Mouse (Mus musculus) midbrain, embryonic 16.5 days (tissue): ENCODE results near the gene Gm9903. TPM values are rescaled to one million over a fixed set of nuclear protein-coding genes. Genes with fewer than 3 reads are reported as not detected.
A peak's percentile ranks its signal among the peaks of the same experiment; 100 is the strongest.

Source experiments
- ATAC-seq: fragments of 200-750 bp; cut with Nextera tagmentation; 2 replicates; pipeline ENCODE4 v1.8.0; 2017; ENCODE audit warnings: moderate TSS enrichment
- H3K27ac ChIP-seq: fragments of 300-500 bp; sonication (generic); 2 replicates; pipeline ENCODE4 v1.5.1; 2014; ENCODE audit warnings: mild to moderate bottlenecking, low read length, mixed read lengths
- H3K27me3 ChIP-seq: fragments of 300-500 bp; sonication (generic); 2 replicates; pipeline ENCODE4 v1.6.1; 2014; ENCODE audit warnings: low read depth, low read length, mixed read lengths; ENCODE audit not compliant: control insufficient read depth, insufficient read depth
- H3K36me3 ChIP-seq: fragments of 300-500 bp; sonication (generic); 2 replicates; pipeline ENCODE4 v1.6.1; 2014; ENCODE audit warnings: mild to moderate bottlenecking, low read length, moderate library complexity, mixed read lengths; ENCODE audit not compliant: control insufficient read depth, insufficient read depth
- H3K4me1 ChIP-seq: fragments of 300-500 bp; sonication (generic); 2 replicates; pipeline ENCODE4 v1.6.1; 2014; ENCODE audit warnings: mild to moderate bottlenecking, low read length, mixed read lengths; ENCODE audit not compliant: control insufficient read depth, insufficient read depth
- H3K4me2 ChIP-seq: fragments of 300-500 bp; sonication (generic); 2 replicates; pipeline ENCODE4 v1.6.1; 2014; ENCODE audit warnings: mild to moderate bottlenecking, low read length, mixed read lengths
- H3K4me3 ChIP-seq: fragments of 300-500 bp; sonication (generic); 2 replicates; pipeline ENCODE4 v1.5.1; 2014; ENCODE audit warnings: low read depth, mild to moderate bottlenecking, low read length, moderate library complexity, mixed read lengths
- H3K9ac ChIP-seq: fragments of 300-500 bp; sonication (generic); 2 replicates; pipeline ENCODE4 v1.6.1; 2014; ENCODE audit warnings: low read depth, low read length, mixed read lengths
- H3K9me3 ChIP-seq: fragments of 300-500 bp; sonication (generic); replicated peaks from 2 replicates; pipeline ENCODE4 v1.6.1; 2014; ENCODE audit warnings: mild to moderate bottlenecking, low read length, mixed read lengths; ENCODE audit not compliant: control insufficient read depth, poor library complexity, severe bottlenecking
- WGBS: fragments of 180-500 bp; shearing (Covaris S2); extraction: QIAGEN DNeasy Blood & Tissue Kit; methylation state at CpG from one replicate; pipeline ENCODE4 v1.1.7; 2014; 5-methylcytosine and 5-hydroxymethylcytosine counted together
- polyA plus RNA-seq: library from polyadenylated mRNA; unstranded; fragments of >200 nt; fragmentation: Nextera tagmentation; extraction: Ambion mirVana; gene quantifications from 2 replicates; pipeline ENCODE4 v1.2.1, GENCODE M21; 2015

The Gm9903 gene
- polyA plus RNA-seq, 1 experiment from 2014 or later: 0.70 TPM

- H3K9ac ChIP-seq: peak overlapping the region; percentile 79
- H3K4me2 ChIP-seq: peak overlapping the region; percentile 70
- ATAC-seq: no peak; the same call in 1 of the 2 replicates
- H3K4me1 ChIP-seq: peaks cover 33% of the 10 kb centered on the region
- peaks cover 6% of the 10 kb centered on the region; the same call in 1 of the 2 replicates for H3K36me3 ChIP-seq
- no peaks in the 10 kb centered on the region for H3K27me3 ChIP-seq
- peak overlapping the region; percentile 80 for H3K4me3 ChIP-seq
- peak overlapping the region; percentile 98 for H3K27ac ChIP-seq
- WGBS: 3% methylated on average over 9 of the region's 9 CpGs
- no peaks in the 10 kb centered on the region for H3K9me3 ChIP-seq
Measured at GRCm38 (mm10) chr5:33652783-33653173, 23.1 kb downstream of the Gm9903 start.

- Histone ChIP-seq H3K27me3 (no peaks in the 10 kb centered on the region), H3K27ac (no peak overlapping the region), H3K4me3 (no peak overlapping the region), H3K4me1 (peaks cover 42% of the 10 kb centered on the region), H3K9ac (no peak overlapping the region), H3K4me2 (no peak overlapping the region), H3K9me3 (no peaks in the 10 kb centered on the region), H3K36me3 (peaks cover 6% of the 10 kb centered on the region; the same call in 1 of the 2 replicates)
- WGBS: 92% methylated on average over 13 of the region's 13 CpGs
- ATAC-seq: no peak
Measured at GRCm38 (mm10) chr5:33654424-33654823, 24.7 kb downstream of the Gm9903 start.

GRCm38 (mm10) chr5:33655251-33655840 is 25.6 kb downstream of the Gm9903 start:
- H3K36me3 ChIP-seq: peaks cover 6% of the 10 kb centered on the region; the same call in 1 of the 2 replicates
- H3K4me2 ChIP-seq: no peak overlapping the region
- peaks cover 39% of the 10 kb centered on the region for H3K4me1 ChIP-seq
- H3K9me3 ChIP-seq: no peaks in the 10 kb centered on the region
- no peak overlapping the region for H3K9ac ChIP-seq
- WGBS: 96% methylated on average over 10 of the region's 10 CpGs
- no peak for ATAC-seq
- no peak overlapping the region for H3K27ac ChIP-seq
- no peaks in the 10 kb centered on the region for H3K27me3 ChIP-seq
- H3K4me3 ChIP-seq: no peak overlapping the region

- H3K4me1 ChIP-seq: peaks cover 29% of the 10 kb centered on the region
- peaks cover 6% of the 10 kb centered on the region; the same call in 1 of the 2 replicates for H3K36me3 ChIP-seq
- H3K9me3 ChIP-seq: no peaks in the 10 kb centered on the region
- 65% methylated on average over 1 of the region's 1 CpGs for WGBS
- peak overlapping the region; percentile 68 for H3K4me2 ChIP-seq
- peak overlapping the region; percentile 82 for H3K9ac ChIP-seq
- peak overlapping the region; percentile 63 for H3K4me3 ChIP-seq
- ATAC-seq: no peak
- H3K27ac ChIP-seq: no peak overlapping the region
- H3K27me3 ChIP-seq: no peaks in the 10 kb centered on the region
Measured at GRCm38 (mm10) chr5:33656739-33657138, 27.0 kb downstream of the Gm9903 start.

GRCm38 (mm10) chr5:33657251-33657786 is 27.6 kb downstream of the Gm9903 start:
- peaks cover 6% of the 10 kb centered on the region; the same call in 1 of the 2 replicates for H3K36me3 ChIP-seq
- H3K4me2 ChIP-seq: peak overlapping the region; percentile 68
- no peaks in the 10 kb centered on the region for H3K27me3 ChIP-seq
- ATAC-seq: peak; percentile 41
- peak overlapping the region; percentile 98 for H3K27ac ChIP-seq
- under 1% methylated on average over 32 of the region's 32 CpGs for WGBS
- peak overlapping the region; percentile 82 for H3K9ac ChIP-seq
- peaks cover 29% of the 10 kb centered on the region for H3K4me1 ChIP-seq
- no peaks in the 10 kb centered on the region for H3K9me3 ChIP-seq
- peak overlapping the region; percentile 63 for H3K4me3 ChIP-seq

- Histone ChIP-seq H3K9me3 (no peaks in the 10 kb centered on the region), H3K4me1 (peaks cover 26% of the 10 kb centered on the region), H3K27ac (peak within 1 kb of the TSS; percentile 98), H3K4me3 (peak within 1 kb of the TSS; percentile 63), H3K4me2 (peak within 1 kb of the TSS; percentile 68), H3K9ac (peak within 1 kb of the TSS; percentile 82), H3K36me3 (peaks cover 6% of the 10 kb centered on the region; the same call in 1 of the 2 replicates), H3K27me3 (no peaks in the 10 kb centered on the region)
- WGBS: under 1% methylated on average over 60 of the region's 60 CpGs
- peak; percentile 98 for ATAC-seq
Measured at GRCm38 (mm10) chr5:33657787-33658663, 28.3 kb downstream of the Gm9903 start, which contains the start of the genes Tacc3 and Tmem129. Gene Tacc3, plus strand, starts transcription at chr5:33658128. Gene Tmem129, minus strand, starts transcription at chr5:33658416.

GRCm38 (mm10) chr5:33658664-33659050 is 28.9 kb downstream of the Gm9903 start:
- Histone ChIP-seq H3K4me2 (peak overlapping the region; percentile 68), H3K27me3 (no peaks in the 10 kb centered on the region), H3K27ac (no peak overlapping the region; the same call in 1 of the 2 replicates), H3K9ac (peak overlapping the region; percentile 82), H3K36me3 (peaks cover 6% of the 10 kb centered on the region; the same call in 1 of the 2 replicates), H3K4me3 (peak overlapping the region; percentile 63), H3K9me3 (no peaks in the 10 kb centered on the region), H3K4me1 (peaks cover 26% of the 10 kb centered on the region)
- WGBS: 0% methylated on average over 26 of the region's 26 CpGs
- no peak; the same call in 1 of the 2 replicates for ATAC-seq

- Histone ChIP-seq H3K4me2 (no peak overlapping the region), H3K4me1 (no peaks in the 10 kb centered on the region), H3K9me3 (no peaks in the 10 kb centered on the region), H3K9ac (no peak overlapping the region), H3K27ac (no peak overlapping the region), H3K36me3 (no peaks in the 10 kb centered on the region), H3K27me3 (no peaks in the 10 kb centered on the region), H3K4me3 (no peak overlapping the region)
- ATAC-seq: no peak
Measured at GRCm38 (mm10) chr5:33668223-33668622, 38.5 kb downstream of the Gm9903 start.
